1 mouse cellular context compared by ENCODE assay signal in genomic region chr14:8233252-8233651, GRCm38 (mm10).
TF ChIP-seq lines count a peak whose summit lies in the region.

No protein-coding gene starts in this region.

TF ChIP-seq in MEL, 35 proteins besides CTCF, POLR2A, EP300 and RAD21 (continued from another document):
- TF ChIP-seq MYC (IDR thresholded peaks at IDR 0.05; ENCODE audit: low read depth, low read length) (peak; percentile 62; the same call in 1 of the 2 replicates), MXI1 (IDR thresholded peaks at IDR 0.05; ENCODE audit: low read depth, low read length) (peak; percentile 62; the same call in 1 of the 2 replicates), NELFE (IDR thresholded peaks at IDR 0.05; ENCODE audit: low read depth, low read length) (no peak), TAL1 (IDR thresholded peaks at IDR 0.05; ENCODE audit: low read length) (peak; percentile 95), POLR2AphosphoS5 (IDR thresholded peaks at IDR 0.05; ENCODE audit: borderline replicate concordance, low read depth, low read length) (no peak), ZNF384 (IDR thresholded peaks at IDR 0.05; ENCODE audit: low read depth, low read length) (0 out of 2 replicates have a peak, but pooled peaks have one; percentile 15), USF2 (IDR thresholded peaks at IDR 0.05; ENCODE audit: borderline replicate concordance in 1 of 2, insufficient read depth in 1 of 2, low read depth in 1 of 2, low read length in 2 of 2) (no peak), MYB (IDR thresholded peaks at IDR 0.05; ENCODE audit: low read depth, low read length) (peak; percentile 51), BHLHE40 (IDR thresholded peaks at IDR 0.05; ENCODE audit: borderline replicate concordance, low read depth, low read length) (peak; percentile 51; the same call in 1 of the 2 replicates), KAT2A (conservative IDR thresholded peaks at IDR 0.05; ENCODE audit: low read depth, low read length) (no peak), RCOR1 (IDR thresholded peaks at IDR 0.05; ENCODE audit: low read depth, low read length) (peak; percentile 92), GABPA (IDR thresholded peaks at IDR 0.05; ENCODE audit: low read depth, low read length) (no peak), ZC3H11A (IDR thresholded peaks at IDR 0.05; ENCODE audit: low read depth, low read length) (no peak), ZMIZ1 (IDR thresholded peaks at IDR 0.05; ENCODE audit: low read depth, low read length) (no peak; the same call in 1 of the 2 replicates), TBP (IDR thresholded peaks at IDR 0.05; ENCODE audit: low read depth, low read length) (peak; percentile 37; the same call in 1 of the 2 replicates), NRF1 (IDR thresholded peaks at IDR 0.05; ENCODE audit: insufficient read depth, low read depth, low read length, poor library complexity, severe bottlenecking) (no peak), CHD1 (IDR thresholded peaks at IDR 0.05; ENCODE audit: low read depth, low read length) (no peak), UBTF (IDR thresholded peaks at IDR 0.05; ENCODE audit: borderline replicate concordance, insufficient read depth, low read depth, low read length) (no peak), ELF1 (IDR thresholded peaks at IDR 0.05; ENCODE audit: low read depth, low read length) (no peak), SMC3 (IDR thresholded peaks at IDR 0.05; ENCODE audit: low read depth, low read length) (no peak), USF1 (IDR thresholded peaks at IDR 0.05; ENCODE audit: low read depth, low read length) (no peak), HCFC1 (IDR thresholded peaks at IDR 0.05; ENCODE audit: low read depth, low read length) (no peak)
